11 mouse cellular contexts compared by ENCODE assay signal in the genomic region with DNA sequence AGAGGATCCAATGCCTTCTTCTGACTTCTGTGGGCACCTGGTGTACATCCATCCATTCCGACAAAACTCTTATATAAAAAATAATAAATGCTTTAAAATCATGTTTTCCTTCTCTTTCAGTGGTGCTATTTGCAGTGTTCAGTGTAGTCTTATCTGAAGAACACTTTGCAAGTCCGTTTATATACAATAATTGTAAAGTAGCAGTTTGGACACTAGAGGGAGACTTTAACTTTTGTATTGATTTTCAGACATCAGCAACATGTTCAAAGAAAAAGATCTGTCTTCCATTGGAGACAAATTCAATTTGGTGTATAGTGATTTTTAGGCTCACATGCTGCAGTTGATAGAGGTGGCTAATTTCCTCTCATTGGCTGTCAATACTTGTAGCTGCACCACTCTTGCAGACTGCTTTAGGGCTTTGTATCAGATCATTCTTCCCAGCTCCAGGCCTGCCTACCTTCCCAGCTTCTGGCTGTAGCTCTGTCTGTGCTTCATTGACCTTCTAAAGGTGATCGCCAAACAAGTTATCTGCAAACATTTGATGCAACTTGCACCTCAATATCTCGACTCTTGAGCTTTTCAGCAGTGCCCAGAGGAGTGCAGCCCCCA.
DNase-seq lines count a peak whose midpoint lies in the region; TF ChIP-seq lines count a peak whose summit lies in the region.
"Had no signal": no experiment of that assay in that cellular context is flagged by ENCODE, and none has a peak within 500 bp of the region (broad histone marks: within the 10 kb centered on the region; RNA-seq: fewer than 3 reads in every experiment).

No protein-coding gene starts in this region.

- dilution Hi-C loops in CH12.LX (cut with MboI; ENCODE audit: extremely low pct_ligation_motif_present, extremely low pct_unique_long_range_greater_than_20kb, low sequenced_read_pairs): no loop called here

- no peaks in the 10 kb centered on the region for H3K4me1 ChIP-seq in kidney, adult 2 months (ENCODE audit: control insufficient read depth, insufficient read depth, low read length)
- no peaks in the 10 kb centered on the region for H3K4me1 ChIP-seq in CH12.LX (ENCODE audit: control insufficient read depth in 1 of 2, insufficient read depth in 2 of 2)
- H3K4me1 ChIP-seq: embryonic facial prominence, embryonic 15.5 days; heart, embryonic 13.5 days; stomach, embryonic 15.5 days had no signal

- intact Hi-C loops in left cerebral cortex, postnatal 4 days (cut with DNase I): loop anchor here (5.0 to 10.0 kb wide), 2 partner anchors 50 to 277 kb away; no protein-coding TSS in a partner anchor

- DNase-seq in kidney, adult 2 months: peak; percentile 11
- no peak for DNase-seq in kidney, postnatal 36 days
- DNase-seq in CH12.LX (ENCODE audit: extremely low read depth): peak; percentile 24
- peak; percentile 52 for DNase-seq in R1 (ENCODE audit: low read depth, low spot score)
- peak; percentile 1 for DNase-seq in hindlimb bud, embryonic 11.5 days (ENCODE audit: extremely low spot score, low read depth, low spot score)
- no peak for DNase-seq in adrenal gland, postnatal 25 days
- DNase-seq in left cerebral cortex, postnatal 4 days: no peak
- DNase-seq in thymus, adult 18-20 months: no peak

- H3K9me3 ChIP-seq in CH12.LX (replicated peaks; ENCODE audit: low read length): no peaks in the 10 kb centered on the region
- H3K9me3 ChIP-seq: embryonic facial prominence, embryonic 15.5 days; heart, embryonic 13.5 days; stomach, embryonic 15.5 days had no signal

- H3K4me3 ChIP-seq in kidney, adult 2 months (ENCODE audit: insufficient read depth, low read depth, low read length): no peak overlapping the region
- H3K4me3 ChIP-seq in CH12.LX (replicated peaks in 1 of 3; ENCODE audit: low read depth in 2 of 3, low read length in 2 of 3, poor library complexity in 1 of 3): no peak overlapping the region
- H3K4me3 ChIP-seq: embryonic facial prominence, embryonic 15.5 days; heart, embryonic 13.5 days; stomach, embryonic 15.5 days had no signal

- no peaks in the 10 kb centered on the region for H3K36me3 ChIP-seq in kidney, adult 2 months (ENCODE audit: control insufficient read depth, insufficient read depth, low read length)
- no peaks in the 10 kb centered on the region for H3K36me3 ChIP-seq in CH12.LX (replicated peaks in 1 of 2; ENCODE audit: control insufficient read depth in 1 of 2, insufficient read depth in 1 of 2, low read length in 1 of 2)
- H3K36me3 ChIP-seq: embryonic facial prominence, embryonic 15.5 days; heart, embryonic 13.5 days; stomach, embryonic 15.5 days had no signal

- H3K79me2 ChIP-seq in CH12.LX (replicated peaks; ENCODE audit: control insufficient read depth, extremely low read depth, insufficient read depth, poor library complexity, severe bottlenecking): no peaks in the 10 kb centered on the region

- no peaks in the 10 kb centered on the region for H3K27me3 ChIP-seq in kidney, adult 2 months (replicated peaks; ENCODE audit: control insufficient read depth, insufficient read depth, low read length)
- no peaks in the 10 kb centered on the region for H3K27me3 ChIP-seq in CH12.LX (replicated peaks)
- H3K27me3 ChIP-seq: embryonic facial prominence, embryonic 15.5 days; heart, embryonic 13.5 days; stomach, embryonic 15.5 days had no signal

- TF ChIP-seq CTCF in kidney, adult 2 months (conservative IDR thresholded peaks at IDR 0.05; ENCODE audit: insufficient read depth, insufficient read length, low read depth, low read length): no peak
- peak in 1 of 2 experiments; percentile 44; a peak in 3 of 4 replicates for TF ChIP-seq CTCF in CH12.LX (conservative IDR thresholded peaks at IDR 0.05 in 1 of 2, IDR thresholded peaks at IDR 0.05 in 1 of 2; ENCODE audit: low read depth in 2 of 2, low read length in 2 of 2)

- TF ChIP-seq POLR2A in kidney, adult 2 months (IDR thresholded peaks at IDR 0.05; ENCODE audit: low read depth, low read length): no peak
- no peak for TF ChIP-seq POLR2A in CH12.LX (IDR thresholded peaks at IDR 0.05; ENCODE audit: low read depth, low read length)

- in situ Hi-C loops in CH12.LX (cut with MboI; ENCODE audit: low pct_ligation_motif_present, low pct_unique_long_range_greater_than_20kb, low sequenced_read_pairs): loop anchor here (25.0 kb wide), 1 partner anchor 272 kb away; no protein-coding TSS in a partner anchor

- H3K4me2 ChIP-seq in CH12.LX (ENCODE audit: insufficient read depth, low read depth, poor library complexity, severe bottlenecking): no peak overlapping the region
- H3K4me2 ChIP-seq: embryonic facial prominence, embryonic 15.5 days; heart, embryonic 13.5 days; stomach, embryonic 15.5 days had no signal

- H3K9ac ChIP-seq in CH12.LX (ENCODE audit: insufficient read depth, low read depth): no peak overlapping the region
- H3K9ac ChIP-seq: embryonic facial prominence, embryonic 15.5 days; heart, embryonic 13.5 days; stomach, embryonic 15.5 days had no signal

- WGBS in kidney, adult 2 months: 26% methylated on average over 4 of the region's 4 CpGs

- TF ChIP-seq EP300 in CH12.LX (IDR thresholded peaks at IDR 0.05; ENCODE audit: low read length): no peak

- peak; percentile 48 for TF ChIP-seq RAD21 in CH12.LX (IDR thresholded peaks at IDR 0.05; ENCODE audit: low read depth, low read length)

- H3K27ac ChIP-seq in kidney, adult 2 months (ENCODE audit: insufficient read depth, low read depth, low read length): no peak overlapping the region
- no peak overlapping the region for H3K27ac ChIP-seq in CH12.LX (ENCODE audit: insufficient read depth, low read depth)
- H3K27ac ChIP-seq: embryonic facial prominence, embryonic 15.5 days; heart, embryonic 13.5 days; stomach, embryonic 15.5 days had no signal

TF ChIP-seq in CH12.LX, 34 proteins besides CTCF, POLR2A, EP300 and RAD21:
- TF ChIP-seq NELFE (IDR thresholded peaks at IDR 0.05; ENCODE audit: low read depth, low read length) (no peak), SMC3 (IDR thresholded peaks at IDR 0.05; ENCODE audit: low read depth, low read length) (peak; percentile 31; the same call in 1 of the 2 replicates)

Comparison
In these comparisons a context has a peak if more than half of its experiments do, and no peak if none do; other contexts are left out.
1. DNase-seq: peak in kidney, adult 2 months (single experiment), CH12.LX (single experiment), R1 (single experiment) and hindlimb bud, embryonic 11.5 days (single experiment); none in kidney, postnatal 36 days (0 of 2), adrenal gland, postnatal 25 days (single experiment), left cerebral cortex, postnatal 4 days (single experiment) and thymus, adult 18-20 months (0 of 2).